Mouse (Mus musculus) activated CD4-positive, CD25-positive, alpha-beta regulatory T cell, adult 4 months (primary cell): ENCODE data around the gene Nipsnap2. TPM values are rescaled to one million over a fixed set of nuclear protein-coding genes. Genes with fewer than 3 reads are reported as not detected.
"Not testable (repeated sequence)": the region's sequence is repeated elsewhere in the genome, so short reads cannot be mapped to it uniquely, and the experiment has no call there.

Source experiments
- ATAC-seq: one replicate; pipeline ENCODE4 v1.8.0; 2017
- polyA plus RNA-seq, 2 experiments: library from polyadenylated mRNA; unstranded; fragments of 100-300 nt; shearing (Covaris generic); gene quantifications; one replicate each; pipeline ENCODE4 v1.2.1; 2017

Nipsnap2 gene
- polyA plus RNA-seq = 10 to 100 TPM; 65.5 to 74.7 TPM

DNA sequence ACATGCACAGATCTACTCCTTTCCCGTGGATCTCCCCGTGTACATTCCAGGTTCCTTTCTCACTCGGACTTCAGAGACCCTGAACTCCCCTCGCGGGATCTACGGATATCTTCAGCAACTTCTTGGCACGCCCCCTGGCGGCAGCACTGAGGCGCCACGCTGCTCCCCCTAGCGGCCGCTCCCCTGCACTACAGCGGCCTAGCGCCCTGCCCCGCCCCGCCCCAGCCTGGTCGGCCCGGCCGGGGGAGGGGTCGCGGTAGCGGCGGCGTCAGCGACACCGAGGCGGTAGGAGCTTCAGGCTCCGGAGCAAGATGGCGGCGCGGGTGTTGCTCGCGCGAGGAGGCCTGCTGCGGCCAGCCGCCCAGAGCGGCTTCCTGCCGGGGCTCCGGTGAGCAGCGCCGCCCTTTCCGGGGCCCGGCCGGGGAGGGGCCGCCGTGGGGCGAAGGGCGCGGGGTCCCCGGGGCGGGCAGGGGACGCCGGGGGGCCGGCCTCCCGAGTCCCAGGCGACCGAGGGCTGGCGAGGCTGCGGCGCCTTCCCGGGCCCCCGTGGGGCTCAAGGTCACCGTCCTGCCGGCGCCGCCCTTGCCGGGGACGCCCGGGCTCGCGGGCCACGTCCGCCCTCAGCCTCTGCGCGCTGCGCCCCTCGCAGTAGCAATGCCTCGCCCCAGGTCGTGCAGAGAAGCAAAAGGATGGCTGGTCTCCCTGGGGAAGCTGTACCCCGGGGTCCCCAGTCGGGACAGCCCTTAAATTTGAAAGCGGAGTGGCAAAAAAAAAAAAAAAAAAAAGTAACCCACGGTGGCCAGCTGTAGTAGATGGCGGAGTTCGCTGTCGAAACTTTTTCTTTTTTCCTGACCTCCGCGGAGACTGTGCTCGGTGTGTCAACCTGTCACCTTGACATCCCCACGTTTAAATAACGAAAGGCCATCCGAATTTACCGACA is at the start of gene Nipsnap2:
Gene Nipsnap2, plus strand, starts transcription at position 230 of the 940 bp plus-strand sequence.
- peak; percentile 84 for ATAC-seq

DNA sequence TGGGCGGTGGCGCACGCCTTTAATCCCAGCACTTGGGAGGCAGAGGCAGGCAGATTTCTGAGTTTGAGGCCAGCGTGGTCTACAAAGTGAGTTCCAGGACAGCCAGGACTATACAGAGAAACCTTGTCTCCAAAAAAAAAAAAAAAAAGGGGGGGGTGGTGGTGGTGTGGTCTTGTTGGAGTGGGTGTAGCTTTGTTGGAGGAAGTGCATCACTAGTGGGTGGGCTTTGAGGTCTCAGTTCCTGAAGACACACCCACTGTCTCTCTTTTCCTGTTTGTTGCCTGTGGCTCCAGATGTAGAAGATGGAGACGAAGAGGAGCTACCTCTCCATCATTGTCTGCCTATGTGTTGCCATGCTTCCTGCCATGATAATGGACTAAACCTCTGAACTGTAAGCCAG is 39.7 kb upstream of the Nipsnap2 start:
- not testable (repeated sequence) for ATAC-seq

DNA sequence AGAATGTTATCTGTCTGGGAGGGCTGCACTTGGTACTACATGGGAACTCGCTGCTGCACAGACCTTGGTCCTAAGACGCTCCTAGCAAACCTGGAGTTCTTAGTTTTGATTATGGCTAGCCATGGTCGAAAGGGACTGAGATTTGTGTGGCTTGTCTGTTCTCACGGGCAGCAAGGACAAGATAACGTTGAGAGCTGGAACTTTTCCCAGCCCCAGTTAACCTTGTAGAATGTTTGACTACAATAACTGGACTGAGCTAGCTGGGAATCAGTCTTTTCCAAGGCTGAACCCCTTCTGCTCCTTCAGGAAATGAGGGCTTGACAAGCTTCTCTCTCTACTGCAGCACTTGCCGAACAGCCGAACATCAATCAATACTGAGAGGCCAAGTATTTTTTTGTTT is 37.2 kb upstream of the Nipsnap2 start:
- ATAC-seq = no peak

DNA sequence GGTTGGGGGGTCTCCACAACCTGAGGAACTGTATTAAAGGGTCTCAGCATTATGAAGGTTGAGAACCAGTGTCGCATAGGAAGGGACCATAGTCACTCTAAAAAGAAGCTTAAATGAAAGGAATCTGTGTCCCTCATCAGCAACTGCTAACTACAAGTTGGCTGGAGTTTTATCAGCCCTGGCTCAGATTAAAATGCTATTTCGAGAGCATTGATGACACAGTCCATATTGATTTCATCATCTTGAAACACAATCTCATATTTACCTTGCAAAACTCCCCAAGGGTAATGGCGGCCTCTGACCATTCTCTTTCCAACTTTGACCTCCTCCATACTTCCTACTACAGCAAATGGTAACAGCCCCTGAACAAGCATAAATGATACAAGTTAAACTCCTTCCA is 34.3 kb upstream of the Nipsnap2 start:
- ATAC-seq = no peak

DNA sequence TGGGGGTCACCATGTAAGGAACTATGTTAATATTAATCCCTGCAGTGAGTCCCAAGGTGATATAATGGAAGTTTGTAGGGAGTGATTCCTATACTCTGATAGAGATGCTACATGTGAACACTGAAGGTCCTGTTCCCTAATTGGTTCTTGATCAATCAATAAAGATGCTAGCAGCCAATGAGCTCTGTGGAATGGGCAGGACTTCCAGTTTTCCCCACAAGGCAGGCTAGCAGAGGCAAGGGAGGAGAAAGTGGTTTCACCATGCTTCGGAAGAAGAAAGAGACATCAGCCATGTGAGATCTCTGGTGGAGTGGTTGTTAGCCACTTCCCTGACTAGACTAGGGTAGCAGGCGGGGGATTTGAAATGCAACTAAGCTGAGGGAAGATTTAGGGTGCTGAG is 24.4 kb upstream of the Nipsnap2 start:
- no peak for ATAC-seq

DNA sequence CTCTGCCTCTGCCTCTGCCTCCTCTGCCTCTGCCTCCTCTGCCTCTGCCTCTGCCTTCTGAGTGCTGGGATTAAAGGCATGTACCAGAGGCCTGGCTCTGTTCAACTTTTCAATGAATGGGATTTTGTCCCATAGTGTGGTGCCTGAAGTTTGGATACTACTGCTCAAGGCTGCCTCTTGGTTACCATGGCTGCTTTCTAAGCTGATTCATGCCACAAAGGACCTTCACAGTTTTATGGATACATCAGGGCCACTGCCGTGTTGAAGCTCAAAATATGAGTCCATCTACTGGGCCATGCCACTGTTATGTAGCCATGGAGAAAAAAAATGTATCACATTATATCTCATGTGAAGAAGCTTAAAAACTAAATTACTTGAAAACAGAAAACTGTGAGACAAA is 23.2 kb upstream of the Nipsnap2 start:
- no peak for ATAC-seq

DNA sequence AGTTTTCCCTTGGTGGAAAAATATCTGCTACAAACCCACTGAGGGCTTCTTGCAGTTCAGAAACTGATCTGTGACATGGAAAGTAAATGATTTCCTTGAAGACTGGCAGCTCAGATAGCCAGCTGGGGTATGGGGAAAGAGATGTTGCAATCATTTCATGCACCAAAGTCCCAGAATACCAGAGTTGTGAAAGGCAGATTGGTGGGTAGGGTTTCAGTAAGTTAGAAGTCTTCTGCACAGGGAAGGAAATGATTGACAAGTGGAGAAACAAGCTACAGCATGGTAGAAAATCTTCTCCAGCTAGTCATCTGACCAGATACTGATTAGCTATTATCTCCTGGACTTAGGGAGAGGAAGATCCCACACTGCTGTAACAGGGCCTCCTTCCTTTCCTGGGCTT is 21.5 kb upstream of the Nipsnap2 start:
- ATAC-seq = no peak

DNA sequence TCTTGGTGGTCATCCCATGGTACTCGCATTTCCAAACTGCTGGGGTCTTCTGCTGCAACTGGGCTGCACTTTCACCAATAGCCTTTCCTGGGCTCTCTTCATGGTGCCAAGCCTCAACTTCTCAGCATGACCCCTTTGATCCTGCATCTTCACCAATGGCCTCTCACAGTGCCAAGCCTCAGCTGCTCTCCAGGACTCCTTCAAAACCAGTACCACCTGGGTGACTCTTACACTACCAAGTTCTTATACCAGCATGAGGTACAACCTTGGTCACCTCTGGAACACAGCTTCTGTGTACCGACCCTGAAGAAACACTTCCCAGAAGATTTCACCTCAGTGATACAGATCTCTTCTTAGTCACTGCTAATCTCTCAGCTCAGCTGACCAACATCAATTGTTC is 16.5 kb upstream of the Nipsnap2 start, which contains the start of gene Sept14:
Gene Sept14, minus strand, starts transcription at position 101 of the 400 bp plus-strand sequence.
- ATAC-seq = no peak

DNA sequence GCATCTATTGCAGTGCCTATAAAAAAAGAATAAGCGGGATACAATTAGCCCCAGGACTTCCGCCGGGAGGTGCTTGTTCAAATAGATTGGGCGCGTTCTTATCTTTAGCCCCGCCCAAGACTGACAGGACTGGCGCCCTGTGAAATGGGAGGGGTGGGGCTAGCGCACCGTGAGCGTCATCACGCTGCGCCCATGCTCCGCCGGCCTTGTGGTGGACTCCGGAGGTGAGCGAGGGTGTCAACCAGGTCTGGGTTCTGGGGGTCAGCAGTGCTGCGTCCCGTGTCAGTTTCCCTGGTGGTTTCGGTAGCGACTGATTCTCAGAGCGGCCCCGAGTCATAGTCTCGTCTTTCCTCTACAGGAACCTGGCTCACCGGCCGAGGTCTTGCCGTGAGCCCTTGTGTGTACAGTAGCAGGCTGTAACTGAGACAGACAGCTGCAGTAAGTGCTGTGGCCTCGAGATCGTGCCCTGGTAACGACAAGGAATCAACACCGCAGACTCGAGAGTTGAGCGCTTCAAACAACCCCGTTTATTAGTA is 9.5 kb upstream of the Nipsnap2 start, which contains the start of gene Mrps17:
Gene Mrps17, plus strand, starts transcription at position 172 of the 536 bp plus-strand sequence.
- peak; percentile 99 for ATAC-seq

DNA sequence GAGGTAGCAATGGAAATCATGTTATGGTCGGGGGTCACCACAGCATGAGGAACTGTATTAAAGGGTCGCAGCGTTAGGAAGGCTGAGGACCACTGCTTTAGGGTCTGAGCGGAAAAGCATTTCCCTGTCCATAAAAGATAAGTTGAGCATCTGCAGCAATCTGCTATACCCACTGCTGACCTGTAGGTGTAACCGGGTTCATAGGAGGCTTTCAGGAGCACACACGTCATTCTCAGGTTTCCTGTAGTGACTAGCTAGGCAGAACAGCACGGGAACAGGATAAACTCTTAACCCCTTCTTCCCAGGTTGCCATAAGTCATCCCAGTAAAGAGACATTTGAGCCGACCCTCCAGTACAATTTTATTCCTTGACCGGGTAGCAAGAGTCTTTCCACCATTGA is 7.8 kb upstream of the Nipsnap2 start:
- no peak for ATAC-seq

DNA sequence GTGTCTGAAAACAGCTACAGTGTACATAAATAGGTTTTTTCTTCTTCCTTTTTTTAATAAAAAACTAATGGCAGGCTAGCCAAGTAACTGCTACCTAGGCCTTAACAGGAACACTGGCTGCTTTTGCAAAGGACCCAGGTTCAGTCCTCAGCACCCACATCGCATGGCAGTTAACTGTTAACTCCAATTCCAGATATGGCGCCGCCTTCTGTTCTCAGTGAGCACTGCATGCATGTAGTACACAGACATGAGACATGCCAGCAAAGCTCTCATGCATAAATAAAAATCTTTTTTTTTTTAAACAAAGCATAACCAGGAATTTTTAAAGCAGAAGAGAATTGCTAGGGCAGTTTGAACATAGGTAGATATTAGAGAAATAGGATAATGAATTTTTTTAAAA is 4.7 kb upstream of the Nipsnap2 start:
- no peak for ATAC-seq

DNA sequence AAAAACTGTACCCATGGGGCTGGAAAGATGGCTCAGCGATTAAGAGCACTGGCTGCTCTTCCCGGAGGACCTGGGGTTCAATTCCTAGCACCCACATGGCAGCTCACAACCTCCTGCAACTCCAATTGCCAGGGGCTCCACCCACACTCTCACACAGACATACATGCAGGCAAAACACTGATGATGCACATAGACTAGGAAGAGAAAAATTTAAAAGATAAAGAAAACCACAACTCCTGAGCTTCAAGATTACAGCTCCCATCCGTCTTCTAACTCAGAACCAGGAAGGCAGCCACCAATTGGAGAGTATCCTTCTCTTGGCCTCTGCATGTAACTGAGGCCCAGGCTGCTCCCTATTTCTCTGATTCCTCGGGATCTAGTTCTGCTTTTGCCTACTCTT is 595 bp upstream of the Nipsnap2 start:
- peak; percentile 19 for ATAC-seq

DNA sequence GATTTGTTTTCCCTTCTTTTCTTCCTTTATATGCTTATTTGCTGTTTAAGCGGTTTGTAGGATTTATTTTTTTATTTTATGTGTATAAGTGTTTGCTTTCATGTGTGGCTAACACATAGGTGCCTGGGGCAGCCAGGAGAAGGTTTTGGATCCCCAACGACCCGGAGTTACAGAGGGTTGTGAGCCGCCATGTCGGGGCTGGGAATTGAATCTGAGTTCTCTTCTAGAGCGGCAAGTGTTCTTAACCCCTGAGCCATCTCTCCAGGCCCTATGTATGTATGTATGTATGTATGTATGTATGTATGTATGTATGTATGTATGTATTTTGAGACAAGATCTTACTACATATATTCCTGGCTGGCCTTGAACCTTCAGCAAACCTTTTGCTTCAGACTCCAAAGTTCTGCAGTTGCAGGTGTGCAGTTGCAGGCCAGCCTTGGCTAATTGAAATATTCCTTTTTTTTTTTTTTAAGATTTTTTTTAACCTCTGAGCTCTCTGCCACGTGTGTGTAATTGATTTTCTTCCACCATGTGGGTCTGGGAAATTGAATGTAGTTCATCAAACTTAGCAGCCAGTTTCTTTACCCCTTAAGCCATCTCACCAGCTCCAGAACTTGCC is 1.0 kb downstream of the Nipsnap2 start:
- no peak for ATAC-seq

DNA sequence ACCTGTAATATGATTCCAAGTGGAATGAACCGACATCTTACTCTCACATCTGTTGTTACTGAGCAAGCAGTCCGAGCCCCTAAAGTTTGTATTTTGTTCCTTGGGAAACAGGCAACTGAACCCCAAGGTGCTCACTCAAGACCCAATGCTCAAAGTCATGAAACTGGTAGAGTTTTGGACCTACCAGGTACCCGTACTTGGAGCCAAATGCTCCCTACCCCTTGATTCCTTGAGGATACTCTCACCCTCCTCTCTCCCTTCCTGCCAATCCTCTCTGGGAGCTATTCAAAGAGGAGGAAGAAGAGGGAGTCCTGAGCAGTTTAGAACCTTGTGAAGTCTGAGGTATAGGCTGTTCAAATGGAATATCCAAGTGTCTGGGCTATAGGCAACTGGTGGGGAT is 1.9 kb downstream of the Nipsnap2 start:
- no peak for ATAC-seq

DNA sequence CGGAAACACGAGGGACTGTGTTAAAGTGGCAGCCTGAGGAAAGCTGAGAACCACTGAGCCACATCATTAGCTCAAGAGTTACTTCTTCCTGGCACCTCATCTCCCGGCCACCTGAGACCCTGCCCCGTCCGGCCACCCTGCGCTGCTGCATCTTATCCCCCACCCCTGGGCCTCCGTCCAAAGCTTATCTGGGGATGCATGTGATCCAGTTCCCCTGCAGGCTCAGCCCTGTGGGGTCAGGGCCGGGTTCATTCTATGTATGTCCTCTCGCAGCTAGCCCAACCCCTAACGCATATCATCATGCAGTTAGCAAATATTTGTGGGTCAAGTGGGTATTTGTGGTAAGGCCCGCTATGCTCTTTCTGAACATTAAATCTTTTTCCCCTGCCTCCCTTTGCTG is 4.4 kb downstream of the Nipsnap2 start:
- no peak for ATAC-seq

DNA sequence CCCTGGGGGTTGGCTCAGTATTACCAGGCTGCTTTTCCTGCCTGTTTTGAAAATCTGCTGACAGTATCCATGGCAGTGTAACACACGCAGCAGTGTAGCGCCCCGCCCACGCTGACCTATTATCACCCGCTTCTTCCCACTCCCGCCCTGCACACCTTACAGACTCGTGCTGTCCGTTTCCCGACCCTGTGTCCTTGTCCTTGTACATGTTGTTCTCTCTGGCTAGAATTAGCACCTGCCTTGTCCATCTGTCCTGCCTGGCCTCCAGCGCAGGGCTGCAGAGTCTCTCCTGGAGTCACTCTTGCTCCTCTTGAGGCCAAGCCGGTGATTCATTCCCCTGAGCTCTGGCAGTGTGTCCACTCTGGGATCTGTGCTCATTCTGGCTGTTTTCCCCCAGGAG is 5.5 kb downstream of the Nipsnap2 start:
- no peak for ATAC-seq

DNA sequence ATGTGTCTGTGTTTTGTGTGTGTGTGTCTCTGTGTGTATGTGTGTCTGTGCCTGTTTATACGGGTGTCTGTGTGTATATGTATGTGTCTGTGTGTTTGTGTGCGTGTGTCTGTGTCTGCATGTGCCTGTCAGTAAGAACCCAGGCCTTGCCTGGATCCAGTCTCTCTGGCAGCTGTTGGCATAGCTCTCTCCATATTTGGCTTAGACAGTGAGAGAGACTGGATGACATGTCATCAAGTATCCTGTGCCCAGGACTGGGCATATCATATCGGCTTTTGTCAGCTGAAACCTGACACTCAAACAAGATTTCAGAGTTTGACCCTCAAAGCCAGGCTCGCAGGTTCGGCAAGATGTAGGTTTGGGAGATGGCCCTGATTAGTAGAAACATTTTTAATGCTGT is 6.2 kb downstream of the Nipsnap2 start:
- ATAC-seq = no peak

DNA sequence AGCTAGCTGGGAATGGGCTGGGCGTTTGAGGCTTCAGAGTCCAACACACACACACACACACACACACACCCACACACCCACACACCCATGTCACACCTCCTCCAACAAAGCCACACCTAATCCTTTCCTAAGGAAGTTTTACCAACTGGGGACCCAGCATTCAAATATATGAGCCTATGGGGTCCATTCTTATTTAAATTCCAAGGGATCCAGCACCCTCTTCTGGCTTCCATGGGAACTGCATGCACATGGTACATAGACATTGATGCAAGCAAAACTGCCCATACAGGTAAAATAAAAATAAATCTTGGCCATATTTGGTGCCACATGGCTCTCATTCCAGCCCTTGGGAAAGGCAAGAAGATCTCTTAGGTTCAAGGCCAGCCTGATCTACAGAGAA is 16.1 kb downstream of the Nipsnap2 start:
- ATAC-seq = no peak

DNA sequence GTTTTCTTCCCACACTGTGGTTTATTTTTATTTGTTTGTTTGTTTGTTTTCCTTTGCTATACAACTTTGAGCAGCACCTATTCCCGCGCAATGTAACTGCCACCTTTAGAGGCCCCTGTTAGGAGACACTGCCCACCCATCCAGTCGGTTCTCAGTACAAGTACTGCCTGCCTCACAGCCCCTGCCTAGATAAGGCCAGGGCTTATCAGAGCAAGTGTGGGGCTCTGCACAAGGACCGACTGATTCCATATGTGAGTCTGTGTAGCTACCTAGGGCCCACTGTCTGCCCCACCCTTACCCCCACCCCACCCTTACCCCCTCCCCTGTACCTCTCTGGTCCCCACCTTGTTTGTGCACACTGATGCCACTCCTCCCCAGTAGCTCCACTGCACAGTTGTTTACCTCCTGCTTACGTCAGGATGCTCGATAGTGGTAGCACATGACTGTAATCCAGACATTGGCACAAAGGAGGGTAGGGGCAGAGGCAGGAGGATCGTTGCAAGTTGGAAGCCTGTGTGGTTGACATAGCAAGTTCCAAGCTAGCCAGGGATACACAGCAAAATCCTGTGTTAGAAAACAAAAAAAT is 18.1 kb downstream of the Nipsnap2 start:
- ATAC-seq = no peak

DNA sequence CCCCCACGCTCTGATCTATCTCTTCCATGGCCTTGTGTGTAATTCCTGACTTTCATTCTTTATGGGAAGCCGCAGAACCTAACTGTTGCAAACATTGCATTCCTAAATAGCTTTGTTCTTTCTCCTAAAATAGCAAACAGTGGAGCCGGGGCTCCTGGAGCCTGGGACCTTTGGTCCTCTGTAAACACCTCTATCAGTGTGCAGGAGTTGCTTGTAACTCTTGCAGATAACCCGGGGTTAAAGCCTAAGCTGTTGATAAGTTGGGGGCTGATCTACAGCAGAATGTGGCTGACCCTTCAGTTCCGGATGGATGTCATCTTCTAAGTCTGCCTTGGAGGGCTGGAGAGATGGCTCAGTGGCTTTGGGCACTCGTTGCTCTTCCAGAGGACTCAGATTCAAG is 19.2 kb downstream of the Nipsnap2 start:
- ATAC-seq = no peak

DNA sequence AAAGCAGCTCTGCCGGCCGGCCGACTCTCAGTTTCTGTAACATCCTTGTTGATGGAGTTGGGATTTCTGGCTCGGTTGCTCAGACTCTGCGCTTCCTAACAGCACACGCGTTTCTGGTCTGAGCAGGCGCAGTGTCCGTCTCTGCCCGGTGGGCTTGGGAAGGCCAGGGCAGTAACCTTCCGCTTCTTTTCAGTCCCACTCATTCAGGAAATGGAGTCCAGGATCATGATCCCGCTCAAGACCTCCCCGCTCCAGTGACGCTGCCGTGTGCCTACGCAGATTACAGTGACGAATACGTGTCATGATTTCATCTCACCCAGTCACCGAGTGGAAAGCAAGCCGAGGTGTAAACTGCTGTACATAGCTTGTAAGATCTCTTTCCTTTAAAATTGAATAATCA is 32.0 kb downstream of the Nipsnap2 start:
- ATAC-seq = no peak

DNA sequence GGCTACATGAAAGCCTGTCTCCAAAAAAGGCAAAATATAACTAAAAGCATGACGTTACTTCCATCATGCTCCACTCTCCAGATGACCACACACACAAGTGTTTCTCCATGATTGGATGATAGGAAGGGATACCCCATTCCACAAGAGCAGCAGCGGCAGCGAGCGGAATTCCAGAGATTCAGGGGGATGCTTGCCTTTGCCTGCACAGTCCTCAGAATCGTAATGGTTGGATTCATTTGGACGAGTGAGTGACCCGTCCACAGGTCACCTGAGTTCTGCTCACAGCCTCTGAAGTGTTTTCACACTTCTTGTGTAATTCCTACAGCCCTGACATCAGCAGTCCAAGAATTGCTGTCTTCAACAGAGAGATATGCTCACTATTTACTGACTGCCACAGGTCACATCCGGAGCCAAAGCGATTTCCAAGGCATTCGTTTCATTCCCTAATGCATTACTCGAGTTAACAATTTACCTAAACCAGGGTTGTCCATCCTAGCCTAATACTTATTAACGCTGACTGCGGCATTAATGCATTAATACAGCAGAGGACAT is 35.1 kb downstream of the Nipsnap2 start:
- ATAC-seq = no peak
